Mouse (Mus musculus): Measurements from ENCODE around the gene Ssc5d. TPM values are rescaled to one million over a fixed set of nuclear protein-coding genes. Genes with fewer than 3 reads are reported as not detected.

Ssc5d gene
- polyA plus RNA-seq, 1 experiment from 2014 or later = 0.19 TPM

GRCm38 (mm10) chr7:4901171-4901570 is 24.4 kb upstream of the Ssc5d start:
- peak; percentile 3; the same call in 1 of the 2 replicates for ATAC-seq
- H3K9ac ChIP-seq = peak overlapping the region; percentile 67; the same call in 1 of the 2 replicates
- WGBS (ENCODE audit: insufficient replicate concordance) = 50% methylated on average over 8 of the region's 8 CpGs

GRCm38 (mm10) chr7:4902404-4902803 is 23.2 kb upstream of the Ssc5d start:
- peaks cover 16% of the 10 kb centered on the region; the same call in 1 of the 2 replicates for H3K27me3 ChIP-seq (replicated peaks)
- H3K4me3 ChIP-seq = no peak overlapping the region
- peaks cover 22% of the 10 kb centered on the region for H3K4me1 ChIP-seq
- no peak overlapping the region for H3K27ac ChIP-seq
- no peak overlapping the region for H3K4me2 ChIP-seq
- WGBS (ENCODE audit: insufficient replicate concordance) = 72% methylated on average over 9 of the region's 9 CpGs
- no peak overlapping the region for H3K9ac ChIP-seq
- no peaks in the 10 kb centered on the region for H3K36me3 ChIP-seq
- ATAC-seq = no peak
- 0 out of 2 replicates have a peak, but pooled peaks cover 5% of the 10 kb centered on the region for H3K9me3 ChIP-seq (replicated peaks)

More at GRCm38 (mm10) chr7:4901171-4901570, 24.4 kb upstream of the Ssc5d start:
- peak overlapping the region; percentile 53 for H3K4me3 ChIP-seq
- peaks cover 22% of the 10 kb centered on the region for H3K4me1 ChIP-seq
- peak overlapping the region; percentile 76 for H3K4me2 ChIP-seq
- H3K27me3 ChIP-seq (replicated peaks) = peaks cover 10% of the 10 kb centered on the region; the same call in 1 of the 2 replicates
- 0 out of 2 replicates have a peak, but pooled peaks cover under 1% of the 10 kb centered on the region for H3K36me3 ChIP-seq
- H3K9me3 ChIP-seq (replicated peaks) = 0 out of 2 replicates have a peak, but pooled peaks cover 5% of the 10 kb centered on the region
- H3K27ac ChIP-seq = peak overlapping the region; percentile 87

DNA sequence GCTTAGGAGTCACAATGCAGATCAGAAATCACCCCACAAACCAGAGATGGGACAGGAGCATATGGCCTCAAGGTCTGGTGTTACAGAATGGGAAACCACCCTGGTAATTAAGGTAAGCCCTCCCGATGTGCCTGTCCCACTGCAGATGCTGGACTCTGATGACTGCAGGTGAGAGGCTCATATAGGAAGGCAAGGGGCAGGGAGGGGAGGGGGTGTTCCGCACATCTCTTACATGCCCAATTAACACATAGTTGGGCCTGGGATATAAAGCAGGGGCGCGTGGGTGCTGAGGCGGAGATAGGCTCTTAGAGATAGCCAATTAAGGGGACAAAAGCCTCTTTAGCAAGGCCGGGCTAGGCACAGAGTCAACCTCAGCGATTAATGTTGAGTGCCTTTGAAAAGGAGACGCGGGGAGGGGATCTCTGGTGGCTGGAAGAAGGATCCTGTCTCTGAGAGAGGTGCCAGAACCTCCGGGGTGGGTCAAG is 19.1 kb upstream of the Ssc5d start, which contains the start of gene Gm36210:
Gene Gm36210 (minus strand): TSS at position 51 of the 485 bp plus-strand sequence.
- Histone ChIP-seq H3K4me3 (no peak within 1 kb of the TSS), H3K4me2 (no peak within 1 kb of the TSS), H3K9me3 (replicated peaks) (no peaks in the 10 kb centered on the region), H3K4me1 (no peaks in the 10 kb centered on the region), H3K9ac (no peak within 1 kb of the TSS), H3K27ac (no peak within 1 kb of the TSS), H3K36me3 (no peaks in the 10 kb centered on the region), H3K27me3 (replicated peaks) (peaks cover 17% of the 10 kb centered on the region; the same call in 1 of the 2 replicates)
- WGBS (ENCODE audit: insufficient replicate concordance) = 64% methylated on average over 10 of the region's 10 CpGs
- no peak for ATAC-seq

DNA sequence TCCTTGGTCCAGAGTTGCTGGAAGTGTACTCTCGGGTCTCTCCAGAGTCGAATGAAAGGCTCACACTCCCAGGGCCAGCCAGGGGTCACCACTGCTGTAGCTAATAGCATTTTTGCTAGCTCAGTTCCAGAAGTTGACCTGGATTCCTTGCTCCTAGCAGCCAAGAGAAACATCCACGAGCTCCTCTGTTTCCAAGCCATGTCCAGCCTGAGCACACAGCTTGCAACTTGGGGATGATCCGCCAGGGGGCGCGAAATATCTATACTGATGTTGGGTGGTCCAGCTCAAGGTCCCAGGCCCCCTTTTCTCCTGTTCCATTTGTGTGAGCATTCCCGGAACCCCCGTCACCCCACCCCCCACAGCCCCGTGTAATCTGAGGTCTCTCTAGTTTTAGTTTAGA is 14.0 kb upstream of the Ssc5d start:
- 31% methylated on average over 9 of the region's 9 CpGs for WGBS (ENCODE audit: insufficient replicate concordance)
- H3K9me3 ChIP-seq (replicated peaks) = no peaks in the 10 kb centered on the region

DNA sequence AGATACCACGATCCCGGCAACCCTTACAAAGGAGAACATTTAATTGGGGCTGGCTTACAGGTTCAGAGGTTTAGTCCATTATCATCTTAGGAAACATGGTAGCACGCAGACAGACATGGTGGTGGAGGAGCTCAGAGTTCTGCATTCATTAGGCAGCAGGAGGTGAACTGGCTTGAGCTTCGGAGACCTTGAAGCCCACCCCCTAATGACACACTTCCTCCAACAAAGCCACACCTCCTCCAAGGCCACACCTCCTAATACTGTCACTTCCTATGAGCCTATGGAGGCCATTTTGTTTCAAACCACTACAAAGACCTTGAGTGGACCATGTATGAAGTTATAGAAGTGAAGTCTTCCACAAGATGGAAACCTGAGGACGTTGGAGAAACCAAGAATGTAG is 13.3 kb upstream of the Ssc5d start:
- peaks cover 1% of the 10 kb centered on the region for H3K36me3 ChIP-seq
- WGBS (ENCODE audit: insufficient replicate concordance) = 49% methylated on average over 5 of the region's 5 CpGs
- no peak overlapping the region for H3K27ac ChIP-seq
- peaks cover 23% of the 10 kb centered on the region for H3K4me1 ChIP-seq
- no peak for ATAC-seq
- peaks cover 9% of the 10 kb centered on the region; the same call in 1 of the 2 replicates for H3K27me3 ChIP-seq (replicated peaks)
- no peak overlapping the region for H3K9ac ChIP-seq
- no peak overlapping the region for H3K4me2 ChIP-seq
- no peak overlapping the region for H3K4me3 ChIP-seq
- H3K9me3 ChIP-seq (replicated peaks) = no peaks in the 10 kb centered on the region

More for the DNA sequence above, 14.0 kb upstream of the Ssc5d start:
- peaks cover 16% of the 10 kb centered on the region for H3K4me1 ChIP-seq
- ATAC-seq = no peak
- H3K9ac ChIP-seq = no peak overlapping the region
- no peak overlapping the region for H3K4me3 ChIP-seq
- H3K27me3 ChIP-seq (replicated peaks) = peaks cover 13% of the 10 kb centered on the region; the same call in 1 of the 2 replicates
- H3K36me3 ChIP-seq = no peaks in the 10 kb centered on the region
- H3K4me2 ChIP-seq = no peak overlapping the region
- no peak overlapping the region for H3K27ac ChIP-seq

- peaks cover 25% of the 10 kb centered on the region for H3K4me1 ChIP-seq
- peak within 1 kb of the TSS; percentile 72 for H3K4me3 ChIP-seq
- 2% methylated on average over 55 of the region's 56 CpGs for WGBS (ENCODE audit: insufficient replicate concordance)
- peak within 1 kb of the TSS; percentile 82 for H3K9ac ChIP-seq
- H3K27ac ChIP-seq = peak within 1 kb of the TSS; percentile 89
- ATAC-seq = peak; percentile 87
- H3K36me3 ChIP-seq = peaks cover 30% of the 10 kb centered on the region
- H3K27me3 ChIP-seq (replicated peaks) = peaks cover under 1% of the 10 kb centered on the region; the same call in 1 of the 2 replicates
- H3K4me2 ChIP-seq = peak within 1 kb of the TSS; percentile 84
- no peaks in the 10 kb centered on the region for H3K9me3 ChIP-seq (replicated peaks)
Observed at GRCm38 (mm10) chr7:4915007-4915665, 10.4 kb upstream of the Ssc5d start, which contains the start of gene Zfp628. Gene Zfp628, plus strand, starts transcription at chr7:4915217.

DNA sequence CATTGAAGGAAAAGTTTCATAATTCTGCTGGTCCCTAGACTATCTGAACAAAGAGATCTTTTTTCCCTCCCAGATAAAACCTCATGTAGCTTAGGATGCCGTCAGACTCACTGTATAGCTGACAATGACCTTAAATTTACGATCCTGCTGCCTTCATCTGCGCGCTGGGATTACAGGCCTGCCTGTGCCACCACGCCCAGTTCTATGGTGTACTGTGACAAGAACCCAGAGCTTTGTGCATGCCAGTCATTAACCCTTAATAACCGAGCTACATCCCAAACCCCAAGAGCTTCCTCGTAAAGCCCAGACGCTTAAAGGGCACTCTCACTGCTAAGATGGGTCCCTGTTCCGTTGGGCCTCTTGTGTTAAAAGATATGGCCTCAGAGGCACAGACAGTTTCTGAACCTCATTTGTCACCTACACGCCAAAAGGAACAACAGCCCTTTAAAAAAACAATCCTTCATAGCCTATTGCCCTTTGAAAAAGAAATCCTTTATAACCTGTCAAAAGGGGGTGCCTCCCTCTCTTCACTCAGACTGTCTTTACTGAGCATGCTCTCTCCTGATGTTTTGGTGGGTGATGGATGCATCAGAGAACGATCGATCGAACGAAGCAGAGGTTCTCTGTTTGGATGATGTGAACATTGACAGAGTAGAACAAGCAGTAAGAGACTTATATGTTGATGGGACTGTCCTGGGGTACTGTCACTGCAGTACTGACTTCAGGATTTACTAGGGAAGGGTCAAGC is 9.7 kb upstream of the Ssc5d start:
- peak; percentile 67 for ATAC-seq
- Histone ChIP-seq H3K4me2 (peak overlapping the region; percentile 84), H3K9ac (peak overlapping the region; percentile 82), H3K27me3 (replicated peaks) (no peaks in the 10 kb centered on the region), H3K9me3 (replicated peaks) (no peaks in the 10 kb centered on the region), H3K27ac (peak overlapping the region; percentile 89), H3K36me3 (peaks cover 37% of the 10 kb centered on the region), H3K4me1 (peaks cover 29% of the 10 kb centered on the region), H3K4me3 (peak overlapping the region; percentile 72)
- 22% methylated on average over 14 of the region's 14 CpGs for WGBS (ENCODE audit: insufficient replicate concordance)

GRCm38 (mm10) chr7:4917494-4917893 is 8.1 kb upstream of the Ssc5d start:
- Histone ChIP-seq H3K4me2 (no peak overlapping the region), H3K9me3 (replicated peaks) (no peaks in the 10 kb centered on the region), H3K36me3 (peaks cover 39% of the 10 kb centered on the region), H3K4me3 (no peak overlapping the region), H3K4me1 (peaks cover 42% of the 10 kb centered on the region), H3K27ac (no peak overlapping the region), H3K9ac (no peak overlapping the region), H3K27me3 (replicated peaks) (peaks cover 12% of the 10 kb centered on the region)
- no peak for ATAC-seq
- 77% methylated on average over 2 of the region's 2 CpGs for WGBS (ENCODE audit: insufficient replicate concordance)

GRCm38 (mm10) chr7:4918681-4919080 is 6.9 kb upstream of the Ssc5d start:
- 90% methylated on average over 15 of the region's 15 CpGs for WGBS (ENCODE audit: insufficient replicate concordance)
- no peak overlapping the region for H3K4me3 ChIP-seq
- H3K9ac ChIP-seq = no peak overlapping the region
- no peak for ATAC-seq
- peaks cover 39% of the 10 kb centered on the region for H3K36me3 ChIP-seq
- peaks cover 54% of the 10 kb centered on the region for H3K4me1 ChIP-seq
- H3K27me3 ChIP-seq (replicated peaks) = peaks cover 24% of the 10 kb centered on the region
- no peak overlapping the region for H3K4me2 ChIP-seq
- H3K9me3 ChIP-seq (replicated peaks) = no peaks in the 10 kb centered on the region
- no peak overlapping the region for H3K27ac ChIP-seq

- no peak overlapping the region for H3K9ac ChIP-seq
- peaks cover 28% of the 10 kb centered on the region for H3K27me3 ChIP-seq (replicated peaks)
- peaks cover 57% of the 10 kb centered on the region for H3K4me1 ChIP-seq
- H3K4me3 ChIP-seq = no peak overlapping the region
- H3K27ac ChIP-seq = no peak overlapping the region
- WGBS (ENCODE audit: insufficient replicate concordance) = 85% methylated on average over 21 of the region's 21 CpGs
- peaks cover 39% of the 10 kb centered on the region for H3K36me3 ChIP-seq
- no peaks in the 10 kb centered on the region for H3K9me3 ChIP-seq (replicated peaks)
- no peak for ATAC-seq
- H3K4me2 ChIP-seq = no peak overlapping the region
Observed at GRCm38 (mm10) chr7:4919096-4919495, 6.5 kb upstream of the Ssc5d start.

- no peak overlapping the region for H3K4me3 ChIP-seq
- no peak overlapping the region for H3K27ac ChIP-seq
- H3K27me3 ChIP-seq (replicated peaks) = peaks cover 37% of the 10 kb centered on the region
- no peaks in the 10 kb centered on the region for H3K9me3 ChIP-seq (replicated peaks)
- H3K4me2 ChIP-seq = no peak overlapping the region
- no peak overlapping the region for H3K9ac ChIP-seq
- no peak for ATAC-seq
- WGBS (ENCODE audit: insufficient replicate concordance) = 87% methylated on average over 21 of the region's 21 CpGs
- H3K36me3 ChIP-seq = peaks cover 39% of the 10 kb centered on the region
- peaks cover 54% of the 10 kb centered on the region for H3K4me1 ChIP-seq
Observed at GRCm38 (mm10) chr7:4919971-4920370, 5.6 kb upstream of the Ssc5d start.

DNA sequence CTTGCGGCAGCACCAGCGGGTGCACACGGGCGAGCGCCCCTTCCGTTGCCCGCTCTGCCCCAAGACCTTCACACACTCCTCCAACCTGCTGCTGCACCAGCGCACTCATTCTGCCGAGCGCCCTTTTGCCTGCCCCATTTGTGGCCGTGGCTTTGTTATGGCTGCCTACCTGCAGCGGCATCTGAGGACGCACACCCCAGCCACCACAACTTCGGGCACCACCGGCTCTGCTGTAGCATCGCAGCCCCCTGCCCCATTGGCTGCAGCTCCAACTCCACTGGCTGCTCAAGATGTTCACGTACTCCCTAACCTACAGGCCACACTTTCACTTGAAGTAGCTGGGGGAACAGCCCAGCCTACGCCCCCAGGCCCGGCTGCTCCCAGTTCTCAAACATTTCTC is 5.1 kb upstream of the Ssc5d start:
- Histone ChIP-seq H3K27ac (no peak overlapping the region), H3K36me3 (peaks cover 39% of the 10 kb centered on the region), H3K27me3 (replicated peaks) (peaks cover 42% of the 10 kb centered on the region), H3K9ac (no peak overlapping the region), H3K4me3 (no peak overlapping the region), H3K4me2 (no peak overlapping the region; the same call in 1 of the 2 replicates), H3K9me3 (replicated peaks) (no peaks in the 10 kb centered on the region), H3K4me1 (peaks cover 59% of the 10 kb centered on the region)
- ATAC-seq = no peak
- WGBS (ENCODE audit: insufficient replicate concordance) = 88% methylated on average over 19 of the region's 19 CpGs

Data from liver, embryonic 12.5 days (tissue).